Mouse (Mus musculus) intestine, embryonic 14.5 days (tissue): ENCODE data around the gene Olfr1450. TPM values are rescaled to one million over a fixed set of nuclear protein-coding genes. Genes with fewer than 3 reads are reported as not detected.
"Not testable (repeated sequence)": the region's sequence is repeated elsewhere in the genome, so short reads cannot be mapped to it uniquely, and the experiment has no call there.

Experiments
- ATAC-seq: fragments of 200-750 bp; cut with Nextera tagmentation; replicated peaks from 2 replicates; pipeline ENCODE4 v1.8.0; 2017; ENCODE audit warnings: low read depth, moderate number of reproducible peaks, moderate TSS enrichment, moderate library complexity; ENCODE audit not compliant: low FRiP score, low TSS enrichment
- DNase-seq: peaks from one replicate; pipeline ENCODE4 v3.0.0-alpha.2; 2018; ENCODE audit warnings: low spot score
- H3K27ac ChIP-seq: fragments of 300-500 bp; sonication (generic); 2 replicates; pipeline ENCODE4 v1.5.1; 2014; ENCODE audit warnings: low read depth, mild to moderate bottlenecking, control low read depth
- H3K27me3 ChIP-seq: fragments of 300-500 bp; sonication (generic); replicated peaks from 2 replicates; pipeline ENCODE4 v1.6.1; 2014; ENCODE audit warnings: low read length, control low read depth; ENCODE audit not compliant: control insufficient read depth, insufficient read depth
- H3K36me3 ChIP-seq: fragments of 300-500 bp; sonication (generic); 2 replicates; pipeline ENCODE4 v1.6.1; 2014; ENCODE audit warnings: low read length, control low read depth; ENCODE audit not compliant: control insufficient read depth, insufficient read depth
- H3K4me1 ChIP-seq: fragments of 300-500 bp; sonication (generic); replicated peaks from 2 replicates; pipeline ENCODE4 v1.6.1; 2014; ENCODE audit warnings: low read length, control low read depth, mixed read lengths; ENCODE audit not compliant: control insufficient read depth, insufficient read depth
- H3K4me2 ChIP-seq: fragments of 300-500 bp; sonication (generic); 2 replicates; pipeline ENCODE4 v1.6.1; 2014; ENCODE audit warnings: low read length
- H3K4me3 ChIP-seq: fragments of 300-500 bp; sonication (generic); 2 replicates; pipeline ENCODE4 v1.5.1; 2014; ENCODE audit warnings: low read depth, low read length, control low read depth, mixed read lengths
- H3K9ac ChIP-seq: fragments of 300-500 bp; sonication (generic); 2 replicates; pipeline ENCODE4 v1.6.1; 2014; ENCODE audit warnings: mild to moderate bottlenecking, low read length
- H3K9me3 ChIP-seq: fragments of 300-500 bp; sonication (generic); 2 replicates; pipeline ENCODE4 v1.6.1; 2016; ENCODE audit warnings: low read length, control low read depth; ENCODE audit not compliant: control insufficient read depth
- WGBS: fragments of 180-500 bp; shearing (Covaris S2); extraction: QIAGEN DNeasy Blood & Tissue Kit; methylation state at CpG from one replicate; pipeline ENCODE4 v1.1.7; 2014; 5-methylcytosine and 5-hydroxymethylcytosine counted together
- polyA plus RNA-seq: library from polyadenylated mRNA; unstranded; fragments of >200 nt; fragmentation: Nextera tagmentation; extraction: Ambion mirVana; gene quantifications from 2 replicates; pipeline ENCODE4 v1.2.1, GENCODE M21; 2014

The Olfr1450 gene
- polyA plus RNA-seq = not detected in 2 replicates

DNA sequence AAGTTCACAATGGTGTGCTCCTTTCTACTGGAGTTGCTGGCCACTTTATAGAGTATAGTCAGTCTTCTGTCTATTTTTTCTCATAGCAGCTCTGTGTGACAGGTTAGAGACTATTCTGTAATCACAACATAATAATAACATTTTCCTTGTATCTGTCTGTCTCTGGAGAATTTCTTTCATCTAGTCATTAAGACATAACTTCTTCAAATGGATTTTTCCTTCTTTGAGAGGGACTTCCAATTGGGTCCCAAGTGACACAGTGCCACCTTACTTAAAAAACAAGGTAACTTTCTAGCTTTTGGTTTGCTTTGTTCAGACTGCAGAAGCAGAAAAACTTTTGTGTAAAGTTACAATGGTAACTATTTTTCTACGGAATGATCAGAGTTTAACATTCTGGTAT lies at the start of gene Olfr1450:
TSS of gene Olfr1450 (plus strand) at position 301 of the 400 bp plus-strand sequence.
- Histone ChIP-seq H3K27ac (no peak within 1 kb of the TSS), H3K36me3 (no peaks in the 10 kb centered on the region)

DNA sequence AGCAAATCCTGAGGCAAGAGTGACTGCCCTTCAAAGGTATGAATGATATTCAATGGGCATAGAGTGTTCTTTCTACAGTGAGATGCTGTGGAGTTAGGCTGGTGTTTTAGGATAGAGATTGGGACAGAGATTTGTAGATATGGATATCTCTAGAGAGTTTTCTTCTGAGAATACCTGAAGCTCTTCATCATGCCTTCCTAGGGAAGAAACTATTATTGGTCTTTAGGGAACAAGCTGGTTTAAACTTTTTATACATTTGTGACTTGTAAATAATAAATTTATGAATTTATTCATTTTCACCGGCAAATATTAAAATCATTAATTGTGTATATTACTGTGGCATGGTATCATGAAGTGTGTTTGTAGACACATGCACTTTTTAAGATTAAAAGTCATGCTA lies 46.4 kb upstream of the Olfr1450 start, which contains the start of gene Olfr1447:
TSS of gene Olfr1447 (minus strand) at position 101 of the 400 bp plus-strand sequence.
- Histone ChIP-seq H3K4me1 (no peaks in the 10 kb centered on the region), H3K27ac (no peak within 1 kb of the TSS), H3K9ac (no peak within 1 kb of the TSS), H3K9me3 (no peaks in the 10 kb centered on the region), H3K36me3 (no peaks in the 10 kb centered on the region), H3K4me3 (no peak within 1 kb of the TSS), H3K27me3 (no peaks in the 10 kb centered on the region), H3K4me2 (no peak within 1 kb of the TSS)
- ATAC-seq = no peak
- no peak for DNase-seq
- WGBS = 97% methylated on average over 1 of the region's 1 CpGs

More for the DNA sequence above, at the start of gene Olfr1450:
- Histone ChIP-seq H3K9me3 (no peaks in the 10 kb centered on the region), H3K4me2 (no peak within 1 kb of the TSS), H3K27me3 (no peaks in the 10 kb centered on the region), H3K9ac (no peak within 1 kb of the TSS), H3K4me3 (no peak within 1 kb of the TSS), H3K4me1 (no peaks in the 10 kb centered on the region)
- ATAC-seq (no peak), DNase-seq (no peak)
- WGBS = 87% methylated on average over 1 of the region's 1 CpGs

DNA sequence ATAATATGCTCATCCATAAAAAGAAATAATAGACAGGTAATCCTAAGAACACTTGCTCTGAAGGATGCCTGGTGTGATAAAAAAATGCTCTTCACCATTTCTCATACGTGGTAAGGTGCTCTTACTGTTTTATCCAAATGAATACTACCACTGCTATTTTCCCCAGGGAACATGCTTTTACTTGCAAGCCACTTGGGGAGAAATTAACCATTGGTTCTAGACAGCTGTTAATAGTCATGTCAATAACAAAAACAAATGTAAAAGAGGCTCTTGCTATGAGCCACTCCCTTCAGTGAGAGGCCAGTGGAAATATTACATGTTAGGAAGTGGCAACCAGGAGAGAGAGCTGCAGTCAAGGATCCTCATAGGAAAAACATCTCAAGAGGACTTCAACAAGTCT lies 25.7 kb upstream of the Olfr1450 start, which contains the start of gene Olfr1448:
TSS of gene Olfr1448 (minus strand) at position 101 of the 400 bp plus-strand sequence.
- Histone ChIP-seq H3K9me3 (no peaks in the 10 kb centered on the region), H3K27ac (no peak within 1 kb of the TSS), H3K27me3 (no peaks in the 10 kb centered on the region), H3K36me3 (no peaks in the 10 kb centered on the region), H3K4me3 (no peak within 1 kb of the TSS), H3K9ac (no peak within 1 kb of the TSS), H3K4me2 (no peak within 1 kb of the TSS), H3K4me1 (no peaks in the 10 kb centered on the region)
- ATAC-seq (no peak), DNase-seq (no peak)
- 78% methylated on average over 1 of the region's 1 CpGs for WGBS

DNA sequence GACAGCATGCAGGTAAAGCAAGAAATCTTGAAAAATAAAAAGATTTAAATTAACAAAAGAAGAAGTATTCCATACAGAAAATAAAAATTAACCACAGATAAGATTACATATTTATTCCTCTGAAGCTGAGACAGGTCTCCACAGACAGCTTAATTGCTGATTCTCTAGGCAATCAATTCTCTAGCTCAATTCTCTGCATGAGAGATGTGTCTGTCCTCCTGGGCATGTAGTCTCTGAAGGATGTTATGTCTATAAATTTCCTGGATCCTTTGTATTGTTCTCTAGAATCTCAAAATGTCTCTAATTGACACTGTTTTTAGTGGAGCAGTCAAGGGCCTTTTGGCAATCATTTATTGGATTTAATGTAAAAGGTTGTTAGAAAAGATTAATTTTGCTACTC lies 19.5 kb upstream of the Olfr1450 start, which contains the start of gene Olfr1449:
TSS of gene Olfr1449 (plus strand) at position 301 of the 400 bp plus-strand sequence.
- no peak for DNase-seq
- H3K4me2 ChIP-seq = no peak within 1 kb of the TSS
- H3K4me1 ChIP-seq = no peaks in the 10 kb centered on the region
- no peak for ATAC-seq
- no peaks in the 10 kb centered on the region for H3K36me3 ChIP-seq
- no peak within 1 kb of the TSS for H3K9ac ChIP-seq
- H3K4me3 ChIP-seq = no peak within 1 kb of the TSS
- no peak within 1 kb of the TSS for H3K27ac ChIP-seq
- no peaks in the 10 kb centered on the region for H3K27me3 ChIP-seq
- H3K9me3 ChIP-seq = no peaks in the 10 kb centered on the region

DNA sequence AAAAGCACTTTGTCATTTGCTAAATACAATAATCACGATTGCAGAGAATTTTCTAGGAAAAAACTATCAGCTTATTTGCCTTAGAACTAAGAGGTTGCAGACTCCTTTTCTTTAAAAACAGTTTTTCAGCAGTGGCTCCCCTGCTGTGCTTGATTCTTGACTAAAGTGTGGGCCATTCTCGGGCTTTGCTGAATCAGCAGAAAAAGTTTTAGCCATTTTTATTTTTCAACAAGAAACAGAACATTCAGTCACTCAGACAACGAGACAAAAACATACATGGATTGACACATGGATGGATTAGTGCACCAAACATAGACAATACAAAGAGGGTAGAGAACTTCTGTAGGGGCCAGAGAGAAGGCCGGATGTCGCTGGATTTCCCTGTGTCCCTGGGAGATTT lies 20.0 kb downstream of the Olfr1450 start:
- H3K4me2 ChIP-seq, DNase-seq, H3K4me3 ChIP-seq, H3K27me3 ChIP-seq, H3K9me3 ChIP-seq, H3K4me1 ChIP-seq, ATAC-seq, H3K36me3 ChIP-seq, H3K27ac ChIP-seq, H3K9ac ChIP-seq: not testable (repeated sequence)
- 86% methylated on average over 5 of the region's 5 CpGs for WGBS

DNA sequence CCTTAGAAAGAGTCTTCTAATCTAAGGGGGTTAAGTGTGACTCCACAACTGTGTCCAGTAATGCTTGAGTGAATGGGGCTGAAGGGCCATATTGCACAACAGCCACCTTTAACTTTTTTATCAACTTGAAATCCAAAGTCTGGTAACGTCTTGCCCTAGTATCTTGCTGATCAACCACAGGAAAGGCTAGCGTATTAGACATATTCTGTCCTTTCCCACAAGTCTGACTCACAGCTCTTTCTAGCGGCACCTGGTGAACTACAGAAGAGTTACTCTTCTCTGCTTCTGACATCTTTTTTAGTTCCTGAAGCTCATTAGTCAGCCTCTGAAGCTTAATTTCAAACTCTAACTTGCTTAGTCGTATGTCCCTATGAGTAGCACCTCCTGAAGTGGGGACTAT lies 42.3 kb downstream of the Olfr1450 start:
- not testable (repeated sequence) for H3K27me3 ChIP-seq, H3K4me1 ChIP-seq, H3K36me3 ChIP-seq, ATAC-seq, H3K9ac ChIP-seq, H3K4me2 ChIP-seq, H3K9me3 ChIP-seq, H3K27ac ChIP-seq, H3K4me3 ChIP-seq, DNase-seq
- WGBS = 93% methylated on average over 4 of the region's 4 CpGs

DNA sequence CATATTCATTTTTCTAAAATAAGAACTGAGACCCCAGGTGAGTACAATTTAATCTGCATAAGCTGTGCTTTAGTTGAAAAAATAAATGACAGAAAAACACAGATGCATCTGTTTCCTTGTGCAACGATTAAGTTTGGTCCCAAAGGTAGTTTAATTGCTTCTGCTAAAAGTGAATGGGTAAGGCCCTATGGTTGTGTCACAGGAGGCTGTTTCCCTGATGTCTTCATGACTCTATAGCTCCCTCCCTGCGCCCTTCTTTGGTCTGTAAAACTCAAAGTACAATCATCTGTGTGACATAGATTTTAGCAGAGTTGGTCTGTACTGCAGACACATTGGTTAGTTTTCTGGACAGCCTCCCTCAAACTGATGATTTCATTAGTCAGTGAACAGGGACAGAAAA lies 44.7 kb downstream of the Olfr1450 start, which contains the start of gene Olfr1451:
TSS of gene Olfr1451 (plus strand) at position 301 of the 400 bp plus-strand sequence.
- ATAC-seq = no peak
- Histone ChIP-seq H3K4me2 (no peak within 1 kb of the TSS), H3K9ac (no peak within 1 kb of the TSS), H3K9me3 (no peaks in the 10 kb centered on the region), H3K4me3 (no peak within 1 kb of the TSS), H3K4me1 (no peaks in the 10 kb centered on the region), H3K27ac (no peak within 1 kb of the TSS), H3K36me3 (no peaks in the 10 kb centered on the region), H3K27me3 (no peaks in the 10 kb centered on the region)
- 81% methylated on average over 2 of the region's 2 CpGs for WGBS
- DNase-seq = no peak

Other genes starting within 250 kb of the Olfr1450 start
- gene Cntf, start 184.6 kb upstream of the Olfr1450 start, polyA plus RNA-seq = 0.77 TPM in 1 of 2 replicates, not detected in the other
- gene Zfp91, start 154.1 kb upstream of the Olfr1450 start, polyA plus RNA-seq = 9.1 and 10.4 TPM in 2 replicates
- gene Lpxn, start 154.1 kb upstream of the Olfr1450 start, polyA plus RNA-seq = 2.3 TPM in 2 replicates
- gene Gm5244, start 103.6 kb upstream of the Olfr1450 start, polyA plus RNA-seq = not detected in 2 replicates
- not detected in 2 replicates for gene Olfr1444, start 93.0 kb upstream of the Olfr1450 start, polyA plus RNA-seq
- gene Olfr1445, start 66.4 kb upstream of the Olfr1450 start, polyA plus RNA-seq = not detected in 2 replicates
- gene Olfr1446, start 56.7 kb upstream of the Olfr1450 start, polyA plus RNA-seq = not detected in 2 replicates
- gene Olfr1447, start 46.5 kb upstream of the Olfr1450 start, polyA plus RNA-seq = not detected in 2 replicates
- gene Olfr1448, start 25.8 kb upstream of the Olfr1450 start, polyA plus RNA-seq = not detected in 2 replicates
- not detected in 2 replicates for gene Olfr1449, start 19.4 kb upstream of the Olfr1450 start, polyA plus RNA-seq
- gene Olfr1451, start 44.8 kb downstream of the Olfr1450 start, polyA plus RNA-seq = not detected in 2 replicates
- not detected in 2 replicates for gene Olfr1453, start 78.1 kb downstream of the Olfr1450 start, polyA plus RNA-seq
- not detected in 2 replicates for gene Olfr1454, start 110.4 kb downstream of the Olfr1450 start, polyA plus RNA-seq
- gene Olfr1457, start 147.6 kb downstream of the Olfr1450 start, polyA plus RNA-seq = not detected in 2 replicates
- gene Olfr1458, start 156.5 kb downstream of the Olfr1450 start, polyA plus RNA-seq = not detected in 2 replicates
- gene Olfr1459, start 199.3 kb downstream of the Olfr1450 start, polyA plus RNA-seq = 0.03 TPM in 1 of 2 replicates, not detected in the other
- gene Olfr1461, start 212.7 kb downstream of the Olfr1450 start, polyA plus RNA-seq = not detected in 2 replicates
- not detected in 2 replicates for gene Olfr1462, start 235.5 kb downstream of the Olfr1450 start, polyA plus RNA-seq